Mouse (Mus musculus) liver, embryonic 13.5 days (tissue): ENCODE results near the gene Afp. TPM values are rescaled to one million over a fixed set of nuclear protein-coding genes. Genes with fewer than 3 reads are reported as not detected.

Experiments used
- ATAC-seq: fragments of 200-750 bp; cut with Nextera tagmentation; 2 replicates; pipeline ENCODE4 v1.8.0; 2017; ENCODE audit warnings: low read depth, mild to moderate bottlenecking, moderate number of reproducible peaks, moderate library complexity
- DNase-seq: peaks from one replicate; pipeline ENCODE4 v3.0.0; 2022
- H3K27ac ChIP-seq: fragments of 300-500 bp; sonication (generic); 2 replicates; pipeline ENCODE4 v1.5.1; 2015; ENCODE audit warnings: moderate library complexity, mild to moderate bottlenecking, inconsistent platforms
- H3K27me3 ChIP-seq: fragments of 300-500 bp; sonication (generic); 2 replicates; pipeline ENCODE4 v1.6.1; 2015; ENCODE audit warnings: mild to moderate bottlenecking, inconsistent platforms
- H3K36me3 ChIP-seq: fragments of 300-500 bp; sonication (generic); 2 replicates; pipeline ENCODE4 v1.6.1; 2015; ENCODE audit warnings: mild to moderate bottlenecking, inconsistent platforms
- H3K4me1 ChIP-seq: fragments of 300-500 bp; sonication (generic); replicated peaks from 2 replicates; pipeline ENCODE4 v1.6.1; 2015; ENCODE audit warnings: inconsistent platforms
- H3K4me2 ChIP-seq: fragments of 300-500 bp; sonication (generic); 2 replicates; pipeline ENCODE4 v1.6.1; 2015; ENCODE audit warnings: inconsistent platforms, mild to moderate bottlenecking, moderate library complexity
- H3K4me3 ChIP-seq: fragments of 300-500 bp; sonication (generic); replicated peaks from 2 replicates; pipeline ENCODE4 v1.5.1; 2015; ENCODE audit warnings: mild to moderate bottlenecking, inconsistent platforms
- H3K9ac ChIP-seq: fragments of 300-500 bp; sonication (generic); 2 replicates; pipeline ENCODE4 v1.6.1; 2015; ENCODE audit warnings: mild to moderate bottlenecking, inconsistent platforms
- H3K9me3 ChIP-seq: fragments of 300-500 bp; sonication (generic); replicated peaks from 2 replicates; pipeline ENCODE4 v1.6.1; 2016; ENCODE audit warnings: inconsistent platforms
- WGBS: fragments of 180-500 bp; shearing (Covaris S2); methylation state at CpG from one replicate; pipeline ENCODE4 v1.1.7; 2015; ENCODE audit not compliant: insufficient replicate concordance; 5-methylcytosine and 5-hydroxymethylcytosine counted together
- polyA plus RNA-seq: library from polyadenylated mRNA; unstranded; fragments of >200 nt; fragmentation: Nextera tagmentation; extraction: Ambion mirVana; gene quantifications from 2 replicates; pipeline ENCODE4 v1.2.1, GENCODE M21; 2015

Afp gene
- polyA plus RNA-seq = 6,379 and 7,757 TPM in 2 replicates

GRCm38 (mm10) chr5:90490518-90490917 lies at the start of gene Afp:
Gene Afp (plus strand): TSS chr5:90490737.
- 0 out of 2 replicates have a peak within 1 kb of the TSS, but pooled peaks have one; percentile 27 for H3K9ac ChIP-seq
- DNase-seq (no peak), ATAC-seq (no peak)
- H3K9me3 ChIP-seq = no peaks in the 10 kb centered on the region
- H3K27me3 ChIP-seq = no peaks in the 10 kb centered on the region
- H3K27ac ChIP-seq = peak within 1 kb of the TSS; percentile 23
- H3K4me3 ChIP-seq = peak within 1 kb of the TSS; percentile 25
- no peaks in the 10 kb centered on the region for H3K36me3 ChIP-seq
- 68% methylated on average over 7 of the region's 7 CpGs for WGBS
- H3K4me2 ChIP-seq = peak within 1 kb of the TSS; percentile 30
- H3K4me1 ChIP-seq = peaks cover 5% of the 10 kb centered on the region; the same call in 1 of the 2 replicates

GRCm38 (mm10) chr5:90447577-90447976 lies 43.0 kb upstream of the Afp start:
- Histone ChIP-seq H3K27me3 (no peaks in the 10 kb centered on the region), H3K4me2 (no peak overlapping the region), H3K27ac (peak overlapping the region; percentile 72), H3K36me3 (no peaks in the 10 kb centered on the region), H3K4me3 (no peak overlapping the region), H3K4me1 (peaks cover 2% of the 10 kb centered on the region; the same call in 1 of the 2 replicates), H3K9ac (no peak overlapping the region), H3K9me3 (no peaks in the 10 kb centered on the region)
- ATAC-seq (peak; percentile 89), DNase-seq (no peak)
- 61% methylated on average over 3 of the region's 3 CpGs for WGBS

GRCm38 (mm10) chr5:90449961-90450360 lies 40.6 kb upstream of the Afp start:
- ATAC-seq = peak; percentile 47
- no peak for DNase-seq
- no peak overlapping the region for H3K4me3 ChIP-seq
- no peaks in the 10 kb centered on the region for H3K36me3 ChIP-seq
- no peaks in the 10 kb centered on the region for H3K9me3 ChIP-seq
- no peaks in the 10 kb centered on the region for H3K4me1 ChIP-seq
- no peaks in the 10 kb centered on the region for H3K27me3 ChIP-seq
- H3K4me2 ChIP-seq = peak overlapping the region; percentile 2; the same call in 1 of the 2 replicates
- no peak overlapping the region for H3K27ac ChIP-seq
- no peak overlapping the region for H3K9ac ChIP-seq
- 54% methylated on average over 5 of the region's 5 CpGs for whole genome bisulfite sequencing

- 41% methylated on average over 4 of the region's 4 CpGs for WGBS
- ATAC-seq (no peak), DNase-seq (no peak)
- no peaks in the 10 kb centered on the region for H3K9me3 ChIP-seq
- no peak overlapping the region for H3K27ac ChIP-seq
- no peaks in the 10 kb centered on the region for H3K27me3 ChIP-seq
- H3K36me3 ChIP-seq = no peaks in the 10 kb centered on the region
- H3K4me1 ChIP-seq = no peaks in the 10 kb centered on the region
- H3K4me2 ChIP-seq = no peak overlapping the region
- no peak overlapping the region for H3K9ac ChIP-seq
- no peak overlapping the region for H3K4me3 ChIP-seq
These were observed 37.8 kb upstream of the Afp start for GRCm38 (mm10) chr5:90452711-90453110.

- H3K4me2 ChIP-seq = no peak overlapping the region
- no peak for DNase-seq
- H3K27me3 ChIP-seq = no peaks in the 10 kb centered on the region
- no peak for ATAC-seq
- no peak overlapping the region for H3K9ac ChIP-seq
- H3K9me3 ChIP-seq = no peaks in the 10 kb centered on the region
- H3K27ac ChIP-seq = no peak overlapping the region
- H3K4me3 ChIP-seq = no peak overlapping the region
- no peaks in the 10 kb centered on the region for H3K36me3 ChIP-seq
- H3K4me1 ChIP-seq = no peaks in the 10 kb centered on the region
- WGBS = 56% methylated on average over 1 of the region's 1 CpGs
These were observed 33.3 kb upstream of the Afp start for GRCm38 (mm10) chr5:90457241-90457640.

GRCm38 (mm10) chr5:90458727-90459126 lies 31.8 kb upstream of the Afp start:
- H3K27me3 ChIP-seq = no peaks in the 10 kb centered on the region
- H3K4me3 ChIP-seq = no peak overlapping the region
- H3K9me3 ChIP-seq = no peaks in the 10 kb centered on the region
- H3K27ac ChIP-seq = no peak overlapping the region
- WGBS = 57% methylated on average over 5 of the region's 5 CpGs
- H3K4me1 ChIP-seq = no peaks in the 10 kb centered on the region
- ATAC-seq (no peak), DNase-seq (no peak)
- no peak overlapping the region for H3K9ac ChIP-seq
- H3K36me3 ChIP-seq = no peaks in the 10 kb centered on the region
- H3K4me2 ChIP-seq = no peak overlapping the region

- Histone ChIP-seq H3K27me3 (no peaks in the 10 kb centered on the region), H3K4me3 (peak within 1 kb of the TSS; percentile 37), H3K36me3 (no peaks in the 10 kb centered on the region), H3K4me1 (no peaks in the 10 kb centered on the region), H3K9ac (no peak within 1 kb of the TSS; the same call in 1 of the 2 replicates), H3K27ac (peak within 1 kb of the TSS; percentile 30; the same call in 1 of the 2 replicates), H3K4me2 (no peak within 1 kb of the TSS), H3K9me3 (no peaks in the 10 kb centered on the region)
- ATAC-seq (peak; percentile 57), DNase-seq (no peak)
- WGBS = 67% methylated on average over 8 of the region's 8 CpGs
These were observed 29.9 kb upstream of the Afp start, which contains the start of gene Alb for GRCm38 (mm10) chr5:90460619-90461018. Gene Alb (plus strand): TSS chr5:90460897.

- DNase-seq = no peak
- no peak for ATAC-seq
- WGBS = 45% methylated on average over 4 of the region's 4 CpGs
These were observed 23.7 kb upstream of the Afp start for GRCm38 (mm10) chr5:90466806-90467205.

GRCm38 (mm10) chr5:90467245-90467644 lies 23.3 kb upstream of the Afp start:
- ATAC-seq = no peak; the same call in 1 of the 2 replicates
- Histone ChIP-seq H3K4me2 (no peak overlapping the region), H3K9me3 (no peaks in the 10 kb centered on the region), H3K36me3 (no peaks in the 10 kb centered on the region), H3K27ac (no peak overlapping the region), H3K27me3 (no peaks in the 10 kb centered on the region), H3K4me3 (no peak overlapping the region), H3K4me1 (no peaks in the 10 kb centered on the region), H3K9ac (no peak overlapping the region)
- DNase-seq = no peak
- 65% methylated on average over 6 of the region's 6 CpGs for WGBS

More at GRCm38 (mm10) chr5:90466806-90467205, 23.7 kb upstream of the Afp start:
- H3K27me3 ChIP-seq = no peaks in the 10 kb centered on the region
- H3K9ac ChIP-seq = no peak overlapping the region
- no peaks in the 10 kb centered on the region for H3K36me3 ChIP-seq
- H3K4me3 ChIP-seq = no peak overlapping the region
- no peak overlapping the region for H3K27ac ChIP-seq
- H3K4me1 ChIP-seq = no peaks in the 10 kb centered on the region
- H3K9me3 ChIP-seq = no peaks in the 10 kb centered on the region
- no peak overlapping the region for H3K4me2 ChIP-seq

- Histone ChIP-seq H3K4me2 (no peak overlapping the region), H3K36me3 (no peaks in the 10 kb centered on the region), H3K27ac (no peak overlapping the region), H3K9ac (no peak overlapping the region), H3K9me3 (no peaks in the 10 kb centered on the region), H3K4me3 (no peak overlapping the region), H3K4me1 (no peaks in the 10 kb centered on the region), H3K27me3 (no peaks in the 10 kb centered on the region)
- 67% methylated on average over 3 of the region's 3 CpGs for WGBS
- DNase-seq (no peak), ATAC-seq (no peak)
These were observed 19.7 kb upstream of the Afp start for GRCm38 (mm10) chr5:90470836-90471235.

GRCm38 (mm10) chr5:90473902-90474301 lies 16.6 kb upstream of the Afp start:
- H3K27me3 ChIP-seq = no peaks in the 10 kb centered on the region
- H3K9ac ChIP-seq = no peak overlapping the region
- no peaks in the 10 kb centered on the region for H3K36me3 ChIP-seq
- ATAC-seq (no peak), DNase-seq (no peak)
- H3K4me1 ChIP-seq = no peaks in the 10 kb centered on the region
- H3K9me3 ChIP-seq = no peaks in the 10 kb centered on the region
- H3K27ac ChIP-seq = no peak overlapping the region
- 67% methylated on average over 4 of the region's 4 CpGs for WGBS
- no peak overlapping the region for H3K4me2 ChIP-seq
- H3K4me3 ChIP-seq = no peak overlapping the region

- Histone ChIP-seq H3K4me1 (no peaks in the 10 kb centered on the region), H3K27me3 (no peaks in the 10 kb centered on the region), H3K9ac (no peak overlapping the region), H3K4me3 (no peak overlapping the region), H3K9me3 (no peaks in the 10 kb centered on the region), H3K36me3 (no peaks in the 10 kb centered on the region), H3K4me2 (no peak overlapping the region), H3K27ac (no peak overlapping the region; the same call in 1 of the 2 replicates)
- ATAC-seq (0 out of 2 replicates have a peak, but pooled peaks have one; percentile 19), DNase-seq (no peak)
- WGBS = 60% methylated on average over 5 of the region's 5 CpGs
These were observed 16.2 kb upstream of the Afp start for GRCm38 (mm10) chr5:90474369-90474768.
